Mouse (Mus musculus) liver, embryonic 14.5 days (tissue): ENCODE data around the gene P2rx7. TPM values are rescaled to one million over a fixed set of nuclear protein-coding genes. Genes with fewer than 3 reads are reported as not detected.
A peak's percentile ranks its signal among the peaks of the same experiment; 100 is the strongest.

Source experiments
- ATAC-seq: fragments of 200-750 bp; cut with Nextera tagmentation; 2 replicates; pipeline ENCODE4 v1.8.0; 2017; ENCODE audit warnings: moderate number of reproducible peaks, mild to moderate bottlenecking, moderate library complexity; ENCODE audit not compliant: insufficient read depth
- DNase-seq, 3 experiments: peaks; one replicate each; pipeline ENCODE4 v3.0.0-alpha.2; 2012 to 2013; ENCODE audit warnings: low read depth in 3 of 3, low spot score in 3 of 3
- H3K27ac ChIP-seq: fragments of 300-500 bp; sonication (generic); 2 replicates; pipeline ENCODE4 v1.5.1; 2014; ENCODE audit warnings: moderate library complexity, mild to moderate bottlenecking, control low read depth, inconsistent platforms
- H3K27me3 ChIP-seq: fragments of 300-500 bp; sonication (generic); 2 replicates; pipeline ENCODE4 v1.6.1; 2014; ENCODE audit warnings: mild to moderate bottlenecking, low read length, moderate library complexity; ENCODE audit not compliant: control insufficient read depth, insufficient read depth
- H3K36me3 ChIP-seq: fragments of 300-500 bp; sonication (generic); replicated peaks from 2 replicates; pipeline ENCODE4 v1.6.1; 2014; ENCODE audit warnings: low read depth; ENCODE audit not compliant: control insufficient read depth, insufficient read depth
- H3K4me1 ChIP-seq, 2 experiments: fragments of 200-500 bp in 1 of 2; fragments of 300-500 bp in 1 of 2; sonication (generic) in 1 of 2; replicated peaks; 2 replicates each; pipeline ENCODE4 v1.6.1; 2012 to 2014; ENCODE audit warnings: antibody characterized with exemption in 1 of 2, inconsistent platforms in 1 of 2, low read length in 1 of 2; ENCODE audit not compliant: control insufficient read depth in 2 of 2, insufficient read depth in 2 of 2
- H3K4me2 ChIP-seq: fragments of 300-500 bp; sonication (generic); 2 replicates; pipeline ENCODE4 v1.6.1; 2014; ENCODE audit warnings: low read depth, mild to moderate bottlenecking, control low read depth, moderate library complexity
- H3K4me3 ChIP-seq, 2 experiments: fragments of 200-500 bp in 1 of 2; fragments of 300-500 bp in 1 of 2; sonication (generic) in 1 of 2; 2 replicates each; pipeline ENCODE4 v1.5.1; 2012 to 2014; ENCODE audit warnings: low read depth in 2 of 2, low read length in 2 of 2, mild to moderate bottlenecking in 2 of 2, control low read depth in 1 of 2, inconsistent platforms in 1 of 2, moderate library complexity in 1 of 2; ENCODE audit not compliant: insufficient read depth in 1 of 2
- H3K9ac ChIP-seq: fragments of 300-500 bp; sonication (generic); replicated peaks from 2 replicates; pipeline ENCODE4 v1.6.1; 2014; ENCODE audit warnings: mild to moderate bottlenecking, control low read depth, moderate library complexity
- H3K9me3 ChIP-seq: fragments of 300-500 bp; sonication (generic); 2 replicates; pipeline ENCODE4 v1.6.1; 2016; ENCODE audit warnings: low read length, mixed read lengths; ENCODE audit not compliant: control insufficient read depth
- CTCF ChIP-seq: IDR thresholded peaks from 2 replicates; pipeline ENCODE4 v1.5.1; 2016; ENCODE audit warnings: antibody characterized with exemption, low read depth, control low read depth
- EP300 ChIP-seq: IDR thresholded peaks from 2 replicates; pipeline ENCODE4 v1.6.1; 2016; ENCODE audit warnings: antibody characterized with exemption, low read depth
- WGBS: fragments of 180-500 bp; shearing (Covaris S2); extraction: QIAGEN DNeasy Blood & Tissue Kit; methylation state at CpG from one replicate; pipeline ENCODE4 v1.1.7; 2014; ENCODE audit not compliant: insufficient replicate concordance; 5-methylcytosine and 5-hydroxymethylcytosine counted together
- polyA plus RNA-seq, 2 experiments: library from polyadenylated mRNA; depleted of rRNA in 1 of 2; stranded (reverse) in 1 of 2; unstranded in 1 of 2; fragments of >200 nt; fragmentation: Nextera tagmentation in 1 of 2; extraction: Ambion mirVana in 1 of 2; gene quantifications; 2 replicates each; pipeline versions ENCODE4 v1.2.1 to v1.2.3; 2012 to 2014

Gene P2rx7
- polyA plus RNA-seq, 2 experiments = 0.99 to 1.7 TPM

DNA sequence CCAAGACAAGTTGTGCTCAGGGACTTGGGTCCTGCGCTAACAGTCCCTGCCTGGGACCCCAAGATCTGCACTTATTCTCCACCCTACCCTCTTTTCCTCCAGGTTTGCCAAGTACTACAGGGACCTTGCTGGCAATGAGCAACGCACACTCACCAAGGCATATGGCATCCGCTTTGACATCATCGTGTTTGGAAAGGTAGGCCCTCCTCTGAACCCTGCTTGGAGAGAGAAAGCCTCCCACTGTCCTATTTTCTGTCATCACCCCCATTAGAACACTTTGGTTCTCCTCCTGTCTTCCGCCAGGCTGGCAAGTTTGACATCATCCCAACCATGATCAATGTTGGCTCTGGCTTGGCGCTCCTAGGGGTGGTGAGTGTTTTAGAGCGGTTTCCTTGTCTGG is 83.4 kb downstream of the P2rx7 start:
- ATAC-seq = no peak
- H3K27me3 ChIP-seq = no peaks in the 10 kb centered on the region
- 82% methylated on average over 7 of the region's 7 CpGs for WGBS

DNA sequence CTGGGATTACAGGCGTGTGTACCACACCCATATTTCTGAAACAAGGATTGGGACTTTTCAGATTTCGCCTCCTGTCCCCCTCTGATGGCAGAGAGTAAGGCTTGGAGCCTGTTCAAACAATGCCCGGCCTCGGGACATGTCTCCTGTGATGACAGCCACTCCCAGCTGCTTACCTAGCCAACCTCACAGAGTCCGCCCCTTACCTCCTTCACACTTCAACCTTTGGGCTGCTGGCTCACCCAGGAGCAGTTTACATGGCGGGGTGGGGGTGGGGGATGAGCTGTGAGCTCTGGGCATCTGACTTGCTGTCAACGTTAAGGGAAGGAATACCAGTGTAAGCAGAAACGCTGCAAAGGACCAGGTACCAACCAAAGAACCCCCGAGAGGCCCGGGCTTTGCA is 87.1 kb downstream of the P2rx7 start:
- Histone ChIP-seq H3K4me2 (no peak overlapping the region), H3K4me3 (no peak overlapping the region), H3K36me3 (no peaks in the 10 kb centered on the region), H3K4me1 (peaks cover 0 to 14% of the 10 kb centered on the region in 2 experiments), H3K9me3 (no peaks in the 10 kb centered on the region), H3K9ac (no peak overlapping the region), H3K27ac (no peak overlapping the region), H3K27me3 (no peaks in the 10 kb centered on the region)
- ATAC-seq (no peak), DNase-seq (no peak)
- 67% methylated on average over 10 of the region's 10 CpGs for WGBS
- TF ChIP-seq CTCF = no peak
- TF ChIP-seq EP300 = no peak

More for the DNA sequence above, 83.4 kb downstream of the P2rx7 start:
- no peaks in the 10 kb centered on the region for H3K36me3 ChIP-seq
- no peak overlapping the region for H3K27ac ChIP-seq
- H3K4me3 ChIP-seq = no peak overlapping the region
- H3K4me1 ChIP-seq = peaks cover 0 to 6% of the 10 kb centered on the region in 2 experiments; a peak in 3 of 4 replicates
- H3K4me2 ChIP-seq = no peak overlapping the region
- H3K9ac ChIP-seq = no peak overlapping the region
- DNase-seq = no peak
- TF ChIP-seq EP300 = no peak
- TF ChIP-seq CTCF = no peak
- no peaks in the 10 kb centered on the region for H3K9me3 ChIP-seq

DNA sequence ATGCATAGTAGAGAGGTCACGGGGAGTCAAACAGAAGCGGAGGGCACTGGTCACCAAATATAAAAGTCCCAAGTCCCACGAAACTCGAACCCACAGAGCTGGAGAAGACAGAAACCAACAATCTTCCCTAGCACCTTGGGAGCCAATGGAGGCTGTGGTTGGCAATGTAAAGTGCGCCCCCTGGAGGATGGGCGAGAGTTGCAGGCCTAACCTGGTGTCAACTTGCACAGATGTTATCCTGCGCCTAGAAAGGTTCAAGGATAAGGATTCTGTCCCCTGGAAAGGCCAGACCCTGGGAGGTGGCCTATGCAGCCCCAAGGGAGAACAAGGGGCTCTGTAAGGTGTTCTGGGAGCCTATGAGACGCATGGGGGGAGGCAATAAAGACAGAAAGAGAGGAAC is 87.6 kb downstream of the P2rx7 start:
- H3K9ac ChIP-seq = no peak overlapping the region

DNA sequence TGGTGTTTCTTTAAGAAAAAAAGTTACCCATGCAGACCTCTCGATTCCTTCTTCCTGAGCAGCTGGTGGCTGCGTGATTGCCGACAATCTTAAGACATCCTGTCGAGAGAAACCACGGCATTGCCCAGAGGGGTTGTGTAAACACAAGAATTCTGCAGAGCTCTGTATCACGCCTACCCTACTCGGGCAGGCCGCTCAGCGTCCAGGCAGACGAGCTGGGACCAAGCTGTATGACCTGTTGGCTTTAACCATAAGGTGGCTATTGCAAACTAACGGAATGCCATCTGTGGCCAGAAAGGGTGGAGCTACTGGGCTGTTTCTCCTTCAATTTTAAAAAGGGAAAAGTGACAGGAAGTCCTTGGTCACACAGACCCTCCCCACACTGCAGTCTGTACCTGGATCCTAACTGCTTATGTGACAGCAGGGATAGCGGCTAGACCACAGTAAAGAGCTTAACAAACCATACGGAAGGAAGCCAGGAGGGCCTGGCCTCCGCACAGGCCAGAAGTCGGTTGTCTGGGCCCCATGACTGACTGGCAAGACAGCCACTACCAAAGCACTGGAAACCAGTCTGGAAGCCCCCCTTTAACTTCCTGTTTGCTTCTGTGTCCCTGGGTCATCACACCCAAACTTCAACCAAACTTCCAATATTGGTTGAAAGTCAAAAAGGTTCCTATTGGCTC is 88.4 kb downstream of the P2rx7 start:
- H3K36me3 ChIP-seq = no peaks in the 10 kb centered on the region
- 0 out of 2 replicates have a peak, but pooled peaks have one; percentile 27 for ATAC-seq
- peaks cover 0 to 14% of the 10 kb centered on the region in 2 experiments for H3K4me1 ChIP-seq
- no peak overlapping the region; the same call in 1 of the 2 replicates for H3K27ac ChIP-seq
- no peaks in the 10 kb centered on the region for H3K9me3 ChIP-seq
- peak overlapping the region; percentile 23; the same call in 1 of the 2 replicates for H3K4me2 ChIP-seq
- H3K4me3 ChIP-seq = no peak overlapping the region
- WGBS = 13% methylated on average over 15 of the region's 15 CpGs
- H3K9ac ChIP-seq = no peak overlapping the region
- TF ChIP-seq EP300 = no peak
- TF ChIP-seq CTCF = no peak
- no peak for DNase-seq
- H3K27me3 ChIP-seq = no peaks in the 10 kb centered on the region

More for the DNA sequence above, 87.6 kb downstream of the P2rx7 start:
- DNase-seq (peak; percentile 36 to 47 (median 42)), ATAC-seq (no peak)
- no peak overlapping the region for H3K4me3 ChIP-seq
- H3K27ac ChIP-seq = no peak overlapping the region
- H3K4me2 ChIP-seq = 0 out of 2 replicates have a peak overlapping the region, but pooled peaks have one; percentile 3
- no peaks in the 10 kb centered on the region for H3K36me3 ChIP-seq
- H3K27me3 ChIP-seq = no peaks in the 10 kb centered on the region
- TF ChIP-seq CTCF (peak; percentile 98), EP300 (no peak)
- no peaks in the 10 kb centered on the region for H3K9me3 ChIP-seq
- peaks cover 0 to 14% of the 10 kb centered on the region in 2 experiments for H3K4me1 ChIP-seq
- 39% methylated on average over 8 of the region's 8 CpGs for WGBS

DNA sequence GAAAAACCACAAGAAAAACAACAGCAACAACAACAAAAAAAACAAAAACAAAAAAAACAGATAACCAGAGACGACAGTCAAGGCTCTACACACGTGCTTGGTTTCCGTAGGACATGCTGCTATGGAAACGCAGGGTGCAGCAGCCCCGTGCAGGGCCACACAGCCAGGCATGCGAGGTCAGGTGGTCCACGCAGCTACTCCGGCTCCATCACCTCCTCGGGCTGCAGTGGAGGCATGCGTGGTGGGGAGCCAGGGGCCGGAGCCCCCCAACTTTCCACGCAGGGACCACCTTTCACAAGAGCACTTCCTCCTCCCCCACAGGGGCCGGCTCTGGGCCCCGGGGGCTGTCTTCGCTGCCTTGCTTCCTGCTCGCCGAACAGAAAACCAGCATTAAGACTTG is 90.2 kb downstream of the P2rx7 start:
- WGBS = 31% methylated on average over 17 of the region's 17 CpGs
- ATAC-seq = no peak
- Histone ChIP-seq H3K36me3 (no peaks in the 10 kb centered on the region), H3K9ac (no peak overlapping the region), H3K27me3 (no peaks in the 10 kb centered on the region), H3K4me3 (no peak overlapping the region), H3K4me1 (peaks cover 0 to 14% of the 10 kb centered on the region in 2 experiments), H3K4me2 (peak overlapping the region; percentile 4; the same call in 1 of the 2 replicates), H3K27ac (no peak overlapping the region), H3K9me3 (no peaks in the 10 kb centered on the region)
- no peak for TF ChIP-seq CTCF
- TF ChIP-seq EP300 = no peak
- no peak for DNase-seq
